Mouse (Mus musculus) heart, adult 2 months (tissue): ENCODE results near the gene Kcnd2. TPM values are rescaled to one million over a fixed set of nuclear protein-coding genes. Genes with fewer than 3 reads are reported as not detected.
"Not testable (repeated sequence)": the region's sequence is repeated elsewhere in the genome, so short reads cannot be mapped to it uniquely, and the experiment has no call there.

ENCODE experiments used
- DNase-seq, 2 experiments: peaks; one replicate each; pipeline ENCODE4 v3.0.0; 2021
- H3K27ac ChIP-seq: fragments of 200-600 bp; 2 replicates; pipeline ENCODE4 v1.8.1; 2022
- H3K27me3 ChIP-seq: fragments of 200-500 bp; 2 replicates; pipeline ENCODE4 v1.6.1; 2012; ENCODE audit warnings: mild to moderate bottlenecking, low read length, inconsistent platforms, mixed read lengths; ENCODE audit not compliant: control insufficient read depth, insufficient read depth
- H3K36me3 ChIP-seq: fragments of 200-500 bp; 2 replicates; pipeline ENCODE4 v1.6.1; 2012; ENCODE audit warnings: low read length, inconsistent platforms; ENCODE audit not compliant: control insufficient read depth, insufficient read depth
- H3K4me1 ChIP-seq: fragments of 200-500 bp; 2 replicates; pipeline ENCODE4 v1.6.1; 2011; ENCODE audit warnings: low read length; ENCODE audit not compliant: control insufficient read depth, insufficient read depth
- H3K4me3 ChIP-seq: fragments of 200-600 bp; 2 replicates; pipeline ENCODE4 v1.8.1; 2022
- H3K79me2 ChIP-seq: fragments of 200-500 bp; replicated peaks from 2 replicates; pipeline ENCODE4 v1.6.1; 2012; ENCODE audit warnings: mild to moderate bottlenecking, inconsistent platforms, low read length, moderate library complexity, mixed read lengths; ENCODE audit not compliant: control insufficient read depth, insufficient read depth
- H3K9ac ChIP-seq: fragments of 200-500 bp; 2 replicates; pipeline ENCODE4 v1.6.1; 2012; ENCODE audit warnings: low read depth, mild to moderate bottlenecking, control low read depth, inconsistent platforms, low read length, mixed read lengths
- CTCF ChIP-seq: fragments of 200-600 bp; IDR thresholded peaks from 2 replicates; pipeline ENCODE4 v1.8.1; 2022; ENCODE audit warnings: antibody characterized with exemption, mild to moderate bottlenecking, moderate library complexity
- EP300 ChIP-seq: fragments of 200-500 bp; IDR thresholded peaks from 2 replicates; pipeline ENCODE4 v1.6.1; 2011; ENCODE audit warnings: low read depth, low read length, control low read depth; ENCODE audit not compliant: insufficient read depth
- POLR2A ChIP-seq: fragments of 200-500 bp; IDR thresholded peaks from 2 replicates; pipeline ENCODE4 v1.6.1; 2011; ENCODE audit warnings: mild to moderate bottlenecking, low read depth, low read length, control low read depth; ENCODE audit not compliant: insufficient read depth
- WGBS: fragments of 180-500 bp; shearing (Covaris S2); methylation state at CpG from one replicate; pipeline ENCODE4 v1.1.7; 2018; 5-methylcytosine and 5-hydroxymethylcytosine counted together
- intact Hi-C: fragments of 180-260 bp; cut with DNase I; formaldehyde crosslinking; loops from one replicate; pipeline ENCODE4 v1.15.1; 2025
- polyA plus RNA-seq: library from polyadenylated mRNA; depleted of rRNA; stranded (reverse); fragments of >200 nt; gene quantifications from 2 replicates; pipeline ENCODE4 v1.2.3, GENCODE M21; 2012
- total RNA-seq, 2 experiments: library from RNA; stranded (reverse); gene quantifications; 2 replicates each; pipeline ENCODE4 v1.2.3; 2021

Gene Kcnd2
- total and polyA plus RNA-seq, 3 experiments, result 8.1 to 14.1 (median 12.8) TPM

GRCm38 (mm10) chr6:21304943-21305342 lies 89.6 kb downstream of the Kcnd2 start:
- no peak for DNase-seq
- WGBS, result 89% methylated on average over 4 of the region's 4 CpGs
- Histone ChIP-seq H3K79me2 (no peaks in the 10 kb centered on the region), H3K27me3 (no peaks in the 10 kb centered on the region), H3K4me3 (no peak overlapping the region), H3K4me1 (no peaks in the 10 kb centered on the region), H3K27ac (no peak overlapping the region), H3K9ac (no peak overlapping the region), H3K36me3 (no peaks in the 10 kb centered on the region)
- intact Hi-C loops, result no loop called here
- TF ChIP-seq POLR2A (no peak), EP300 (no peak), CTCF (no peak)

- 72% methylated on average over 3 of the region's 3 CpGs for WGBS
- Histone ChIP-seq H3K4me3 (no peak overlapping the region), H3K79me2 (no peaks in the 10 kb centered on the region), H3K36me3 (peaks cover 2% of the 10 kb centered on the region; the same call in 1 of the 2 replicates), H3K9ac (no peak overlapping the region), H3K27me3 (no peaks in the 10 kb centered on the region), H3K27ac (no peak overlapping the region), H3K4me1 (peaks cover 2% of the 10 kb centered on the region; the same call in 1 of the 2 replicates)
- DNase-seq, result no peak
- TF ChIP-seq EP300, result no peak
- no peak for TF ChIP-seq CTCF
- no peak for TF ChIP-seq POLR2A
- intact Hi-C loops, result no loop called here
Measured at GRCm38 (mm10) chr6:21310159-21310558, 94.9 kb downstream of the Kcnd2 start.

- TF ChIP-seq POLR2A, result no peak
- Histone ChIP-seq H3K4me1 (no peaks in the 10 kb centered on the region), H3K27me3 (no peaks in the 10 kb centered on the region), H3K9ac (no peak overlapping the region), H3K36me3 (no peaks in the 10 kb centered on the region), H3K27ac (no peak overlapping the region), H3K4me3 (no peak overlapping the region), H3K79me2 (no peaks in the 10 kb centered on the region)
- 86% methylated on average over 6 of the region's 6 CpGs for WGBS
- intact Hi-C loops, result no loop called here
- DNase-seq, result no peak
Measured at GRCm38 (mm10) chr6:21321407-21321806, 106.1 kb downstream of the Kcnd2 start.

- Histone ChIP-seq H3K4me3 (no peak overlapping the region), H3K9ac (no peak overlapping the region), H3K36me3 (no peaks in the 10 kb centered on the region), H3K79me2 (no peaks in the 10 kb centered on the region), H3K27me3 (no peaks in the 10 kb centered on the region), H3K27ac (no peak overlapping the region), H3K4me1 (no peaks in the 10 kb centered on the region)
- DNase-seq, result no peak
- TF ChIP-seq POLR2A (no peak), EP300 (no peak), CTCF (no peak)
- WGBS, result 80% methylated on average over 4 of the region's 4 CpGs
- intact Hi-C loops, result no loop called here
Measured at GRCm38 (mm10) chr6:21322211-21322610, 106.9 kb downstream of the Kcnd2 start.

- intact Hi-C loops, result no loop called here
- no peak overlapping the region for H3K27ac ChIP-seq
- no peak overlapping the region for H3K4me3 ChIP-seq
- no peak for TF ChIP-seq POLR2A
- no peak for TF ChIP-seq CTCF
- TF ChIP-seq EP300, result no peak
- H3K4me1 ChIP-seq, result no peaks in the 10 kb centered on the region
- H3K36me3 ChIP-seq, result no peaks in the 10 kb centered on the region
- no peaks in the 10 kb centered on the region for H3K79me2 ChIP-seq
- no peaks in the 10 kb centered on the region for H3K27me3 ChIP-seq
- no peak overlapping the region for H3K9ac ChIP-seq
- DNase-seq, result no peak
- 67% methylated on average over 1 of the region's 1 CpGs for WGBS
Measured at GRCm38 (mm10) chr6:21325251-21325650, 109.9 kb downstream of the Kcnd2 start.

- Histone ChIP-seq H3K27me3 (no peaks in the 10 kb centered on the region), H3K36me3 (no peaks in the 10 kb centered on the region), H3K4me1 (no peaks in the 10 kb centered on the region), H3K4me3 (no peak overlapping the region), H3K9ac (no peak overlapping the region), H3K27ac (no peak overlapping the region), H3K79me2 (no peaks in the 10 kb centered on the region)
- no peak for DNase-seq
- WGBS, result 37% methylated on average over 4 of the region's 4 CpGs
- intact Hi-C loops, result no loop called here
- no peak for TF ChIP-seq CTCF
- TF ChIP-seq POLR2A, result no peak
- TF ChIP-seq EP300, result no peak
Measured at GRCm38 (mm10) chr6:21327081-21327737, 111.9 kb downstream of the Kcnd2 start.

- 80% methylated on average over 3 of the region's 3 CpGs for WGBS
- H3K27me3 ChIP-seq, DNase-seq, intact Hi-C loops, H3K27ac ChIP-seq, H3K36me3 ChIP-seq, H3K4me1 ChIP-seq, H3K79me2 ChIP-seq, H3K4me3 ChIP-seq, H3K9ac ChIP-seq: not testable (repeated sequence)
Measured at GRCm38 (mm10) chr6:21385298-21385697, 170.0 kb downstream of the Kcnd2 start.
